Mouse (Mus musculus) midbrain, embryonic 10.5 days (tissue): ENCODE data around the gene Pgp. TPM values are rescaled to one million over a fixed set of nuclear protein-coding genes. Genes with fewer than 3 reads are reported as not detected.
A peak's percentile ranks its signal among the peaks of the same experiment; 100 is the strongest.

Source experiments
- DNase-seq: peaks from one replicate; pipeline ENCODE4 v3.0.0-alpha.2; 2017; ENCODE audit warnings: low spot score
- H3K27ac ChIP-seq: fragments of 300-500 bp; sonication (generic); replicated peaks from 2 replicates; pipeline ENCODE4 v1.5.1; 2016; ENCODE audit warnings: mild to moderate bottlenecking
- H3K27me3 ChIP-seq: fragments of 300-500 bp; sonication (generic); 2 replicates; pipeline ENCODE4 v1.6.1; 2016; ENCODE audit warnings: low read depth, mild to moderate bottlenecking; ENCODE audit not compliant: poor library complexity, severe bottlenecking
- H3K36me3 ChIP-seq: fragments of 300-500 bp; sonication (generic); 2 replicates; pipeline ENCODE4 v1.6.1; 2016; ENCODE audit warnings: mild to moderate bottlenecking, moderate library complexity
- H3K4me1 ChIP-seq: fragments of 300-500 bp; sonication (generic); 2 replicates; pipeline ENCODE4 v1.6.1; 2016
- H3K4me3 ChIP-seq: fragments of 300-500 bp; sonication (generic); 2 replicates; pipeline ENCODE4 v1.5.1; 2016; ENCODE audit warnings: mild to moderate bottlenecking, moderate library complexity
- H3K9me3 ChIP-seq: fragments of 300-500 bp; sonication (generic); replicated peaks from 2 replicates; pipeline ENCODE4 v1.6.1; 2016; ENCODE audit warnings: mild to moderate bottlenecking
- WGBS: fragments of 180-500 bp; shearing (Covaris S2); methylation state at CpG from one replicate; pipeline ENCODE4 v1.1.7; 2016; 5-methylcytosine and 5-hydroxymethylcytosine counted together
- polyA plus RNA-seq: library from polyadenylated mRNA; unstranded; fragments of >200 nt; fragmentation: Nextera tagmentation; extraction: Ambion mirVana; gene quantifications from 2 replicates; pipeline ENCODE4 v1.2.1, GENCODE M21; 2016

Gene Pgp
- polyA plus RNA-seq, 1 experiment from 2014 or later: 83.5 TPM

- H3K36me3 ChIP-seq: peaks cover 43% of the 10 kb centered on the region
- H3K4me1 ChIP-seq: peaks cover 24% of the 10 kb centered on the region
- no peaks in the 10 kb centered on the region for H3K9me3 ChIP-seq
- under 1% methylated on average over 48 of the region's 48 CpGs for WGBS
- peak within 1 kb of the TSS; percentile 98 for H3K27ac ChIP-seq
- DNase-seq: peak; percentile 98
- H3K27me3 ChIP-seq: no peaks in the 10 kb centered on the region
- peak within 1 kb of the TSS; percentile 87 for H3K4me3 ChIP-seq
Measured at GRCm38 (mm10) chr17:24478663-24479380, 8.6 kb downstream of the Pgp start, which contains the start of gene Mlst8. Mlst8 (minus strand) TSS chr17:24479078.

DNA sequence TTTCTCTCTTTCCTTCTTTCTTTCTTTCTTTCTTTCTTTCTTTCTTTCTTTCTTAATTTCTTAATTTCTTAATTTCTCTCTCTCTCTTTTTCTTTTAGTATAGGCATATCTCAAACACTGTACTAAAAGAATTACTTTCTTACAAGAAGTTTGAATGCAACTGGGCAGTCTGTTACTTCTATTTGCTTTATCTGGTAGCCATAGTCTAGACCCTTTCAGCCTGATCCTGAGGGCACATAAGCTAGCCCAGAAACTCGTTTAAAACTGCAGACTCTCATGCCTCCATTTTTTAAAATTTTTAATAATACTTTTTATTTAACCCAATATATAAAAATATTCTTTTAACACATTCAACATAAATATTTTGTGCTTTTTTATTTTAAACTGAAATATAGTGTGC lies 9.2 kb downstream of the Pgp start:
- H3K4me1 ChIP-seq: peaks cover 24% of the 10 kb centered on the region
- WGBS: 36% methylated on average over 1 of the region's 1 CpGs
- peaks cover 37% of the 10 kb centered on the region for H3K36me3 ChIP-seq
- H3K27me3 ChIP-seq: no peaks in the 10 kb centered on the region
- H3K4me3 ChIP-seq: peak overlapping the region; percentile 87
- peak overlapping the region; percentile 98 for H3K27ac ChIP-seq
- no peak for DNase-seq
- no peaks in the 10 kb centered on the region for H3K9me3 ChIP-seq

DNA sequence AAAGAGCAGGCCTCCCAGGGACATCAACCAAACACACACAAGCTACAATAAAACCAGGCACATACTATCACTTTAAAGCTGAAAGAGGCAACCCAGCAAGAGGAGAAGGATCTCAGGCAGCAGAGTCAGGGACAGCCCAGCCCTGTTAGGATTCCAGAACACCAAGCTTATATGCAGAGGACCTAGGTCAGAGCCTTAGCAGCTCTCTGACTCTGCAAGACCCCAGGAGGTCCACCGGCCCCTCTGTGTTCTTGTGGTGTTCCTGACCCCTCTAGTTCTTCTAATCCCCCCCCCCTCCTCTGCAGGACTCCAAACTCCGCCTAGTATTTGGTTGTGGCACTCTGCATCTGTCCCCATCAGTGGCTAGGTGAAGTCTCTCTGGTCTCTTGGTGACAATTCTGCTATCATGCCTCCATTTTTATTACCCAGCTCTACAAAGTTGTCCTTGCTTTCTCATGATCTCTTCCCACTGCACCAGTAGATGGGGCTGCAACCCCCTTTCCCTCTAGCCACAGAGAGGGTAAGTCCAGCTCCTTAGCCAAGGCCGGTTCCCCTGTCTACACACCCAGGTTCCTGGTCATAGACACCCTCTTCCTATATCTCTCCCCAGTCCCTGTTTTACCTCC lies 10.1 kb downstream of the Pgp start:
- peaks cover 27% of the 10 kb centered on the region for H3K4me1 ChIP-seq
- no peak for DNase-seq
- peak overlapping the region; percentile 87; the same call in 1 of the 2 replicates for H3K4me3 ChIP-seq
- no peaks in the 10 kb centered on the region for H3K27me3 ChIP-seq
- no peaks in the 10 kb centered on the region for H3K9me3 ChIP-seq
- 49% methylated on average over 3 of the region's 3 CpGs for WGBS
- H3K36me3 ChIP-seq: peaks cover 28% of the 10 kb centered on the region
- H3K27ac ChIP-seq: 0 out of 2 replicates have a peak overlapping the region, but pooled peaks have one; percentile 33

GRCm38 (mm10) chr17:24481027-24481815 lies 11.0 kb downstream of the Pgp start:
- WGBS: 94% methylated on average over 20 of the region's 20 CpGs
- no peak overlapping the region for H3K4me3 ChIP-seq
- H3K27me3 ChIP-seq: no peaks in the 10 kb centered on the region
- peaks cover 31% of the 10 kb centered on the region for H3K4me1 ChIP-seq
- H3K36me3 ChIP-seq: peaks cover 19% of the 10 kb centered on the region
- H3K9me3 ChIP-seq: no peaks in the 10 kb centered on the region
- H3K27ac ChIP-seq: no peak overlapping the region
- no peak for DNase-seq

DNA sequence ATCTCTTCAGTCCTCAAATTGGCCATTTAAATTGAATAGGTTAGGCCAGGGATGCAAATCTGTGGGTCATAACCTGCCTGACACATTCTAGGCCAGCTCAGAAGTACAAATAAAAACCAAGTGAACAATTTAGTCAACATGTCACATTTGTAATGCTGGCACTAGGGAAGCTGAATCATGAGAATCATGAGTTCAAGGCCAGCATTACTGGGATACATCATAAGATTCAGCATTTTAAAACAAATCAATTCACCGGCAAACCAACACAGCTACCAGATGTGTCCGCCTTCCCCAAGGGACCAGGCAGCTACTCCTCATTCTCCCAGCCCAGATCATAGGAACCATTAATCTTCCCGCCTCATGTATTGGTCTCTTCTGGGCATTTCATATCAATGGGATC lies 13.3 kb downstream of the Pgp start:
- no peak for DNase-seq
- Histone ChIP-seq H3K27ac (no peak overlapping the region), H3K36me3 (no peaks in the 10 kb centered on the region), H3K4me3 (no peak overlapping the region), H3K27me3 (peaks cover 19% of the 10 kb centered on the region), H3K4me1 (peaks cover 30% of the 10 kb centered on the region), H3K9me3 (no peaks in the 10 kb centered on the region)
- 89% methylated on average over 3 of the region's 3 CpGs for WGBS

GRCm38 (mm10) chr17:24485090-24485860 lies 15.1 kb downstream of the Pgp start:
- Histone ChIP-seq H3K36me3 (no peaks in the 10 kb centered on the region), H3K4me3 (peak overlapping the region; percentile 27; the same call in 1 of the 2 replicates), H3K27ac (peak overlapping the region; percentile 57), H3K4me1 (peaks cover 36% of the 10 kb centered on the region), H3K9me3 (no peaks in the 10 kb centered on the region), H3K27me3 (peaks cover 34% of the 10 kb centered on the region)
- 50% methylated on average over 11 of the region's 11 CpGs for WGBS
- DNase-seq: no peak

DNA sequence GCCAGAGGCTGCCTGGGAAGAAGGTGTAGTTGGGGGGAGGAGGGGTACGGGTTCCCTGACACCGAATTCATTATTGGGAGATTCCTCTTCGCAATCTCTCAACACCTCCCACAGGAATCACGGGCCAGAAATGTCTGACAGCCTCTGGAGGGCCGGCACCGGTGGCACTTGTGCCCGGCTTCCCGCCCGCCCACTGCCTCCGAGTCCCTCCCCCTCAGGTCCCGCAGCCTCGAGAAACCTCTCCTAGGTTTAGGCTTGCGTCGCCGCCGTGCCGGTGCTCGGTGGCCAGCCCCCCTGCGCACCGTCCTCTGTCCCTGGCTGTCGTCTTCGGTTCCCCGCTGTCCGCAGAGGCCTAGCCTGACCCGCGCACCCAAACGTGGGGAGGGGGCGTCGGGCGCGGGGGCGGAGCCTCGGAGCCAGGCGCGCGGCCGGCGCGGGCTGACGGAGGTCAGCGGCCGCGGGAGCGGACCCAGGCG lies 18.0 kb downstream of the Pgp start, which contains the start of gene Caskin1:
Gene Caskin1, plus strand, starts transcription at position 416 of the 476 bp plus-strand sequence.
- H3K27me3 ChIP-seq: peaks cover 41% of the 10 kb centered on the region
- peak within 1 kb of the TSS; percentile 91 for H3K27ac ChIP-seq
- peak within 1 kb of the TSS; percentile 88 for H3K4me3 ChIP-seq
- DNase-seq: peak; percentile 55
- H3K9me3 ChIP-seq: no peaks in the 10 kb centered on the region
- H3K4me1 ChIP-seq: peaks cover 44% of the 10 kb centered on the region
- no peaks in the 10 kb centered on the region for H3K36me3 ChIP-seq
- 0% methylated on average over 45 of the region's 45 CpGs for WGBS

DNA sequence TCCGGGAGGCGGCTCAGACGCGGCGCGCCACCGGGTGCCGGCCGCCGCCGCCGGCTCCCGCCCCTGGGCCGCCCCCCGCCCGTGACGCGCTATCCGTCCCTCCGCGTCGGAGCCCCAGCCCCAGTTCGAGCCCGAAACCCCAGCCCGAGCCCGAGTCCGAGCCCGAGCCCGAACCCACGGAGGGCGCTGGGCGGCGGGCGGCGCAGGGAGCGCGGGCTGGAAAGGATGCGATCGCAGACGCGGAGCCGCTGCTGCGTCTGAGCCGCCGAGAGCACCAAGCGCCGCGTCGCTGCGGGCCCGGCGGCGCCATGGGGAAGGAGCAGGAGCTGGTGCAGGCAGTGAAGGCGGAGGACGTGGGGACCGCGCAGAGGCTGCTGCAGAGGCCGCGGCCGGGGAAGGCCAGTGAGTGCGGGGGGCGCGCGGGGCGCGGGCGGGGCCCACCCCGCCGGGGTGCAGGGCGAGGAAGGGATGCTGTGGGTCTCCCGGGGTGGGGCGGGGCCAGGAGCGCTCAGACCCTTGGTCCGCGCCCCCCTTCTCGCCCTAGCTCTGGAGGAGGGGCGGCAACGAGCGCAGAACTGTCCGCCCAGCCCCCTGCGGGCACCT lies 18.6 kb downstream of the Pgp start:
- DNase-seq: peak; percentile 69
- under 1% methylated on average over 77 of the region's 81 CpGs for WGBS
- Histone ChIP-seq H3K4me3 (peak overlapping the region; percentile 88), H3K36me3 (no peaks in the 10 kb centered on the region), H3K4me1 (peaks cover 44% of the 10 kb centered on the region), H3K27me3 (peaks cover 41% of the 10 kb centered on the region), H3K9me3 (no peaks in the 10 kb centered on the region), H3K27ac (peak overlapping the region; percentile 91)

DNA sequence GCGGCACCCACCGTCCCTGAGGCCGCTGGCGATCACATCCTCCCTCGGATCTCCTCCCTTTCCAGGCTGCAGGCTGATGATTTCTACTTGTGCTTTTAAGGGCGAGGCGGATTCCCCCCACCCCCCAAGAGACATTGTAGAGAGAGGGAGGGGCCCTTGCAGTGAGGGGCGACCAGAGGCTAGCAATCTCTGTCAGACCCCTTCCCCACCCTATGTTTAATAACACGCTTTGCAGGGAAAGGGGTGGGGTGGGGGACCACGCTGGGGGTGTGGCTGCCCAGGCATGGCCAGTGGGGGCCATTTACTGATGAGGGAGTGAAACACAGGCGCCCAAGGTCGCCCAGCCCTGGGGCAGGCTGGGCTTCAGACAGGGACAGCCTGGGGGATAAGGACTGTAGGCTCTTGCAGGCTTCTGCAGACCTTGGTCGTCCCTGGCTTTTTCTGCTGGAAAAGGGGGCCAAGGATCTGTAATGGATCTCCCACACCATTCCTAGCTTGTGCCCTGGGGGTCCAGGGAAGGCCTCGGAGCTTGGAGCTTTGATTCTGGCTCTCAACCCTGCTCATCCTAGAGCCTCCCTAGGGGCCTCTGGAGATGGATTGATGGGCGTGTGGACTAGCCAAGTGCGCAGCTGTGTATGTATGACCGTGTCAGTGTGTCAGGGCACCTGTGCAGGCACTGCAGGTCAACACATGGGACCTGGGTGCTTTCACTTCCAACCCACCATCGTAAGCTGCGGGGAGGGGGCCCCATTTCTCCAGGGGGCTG lies 19.3 kb downstream of the Pgp start:
- WGBS: 21% methylated on average over 19 of the region's 19 CpGs
- no peak for DNase-seq

DNA sequence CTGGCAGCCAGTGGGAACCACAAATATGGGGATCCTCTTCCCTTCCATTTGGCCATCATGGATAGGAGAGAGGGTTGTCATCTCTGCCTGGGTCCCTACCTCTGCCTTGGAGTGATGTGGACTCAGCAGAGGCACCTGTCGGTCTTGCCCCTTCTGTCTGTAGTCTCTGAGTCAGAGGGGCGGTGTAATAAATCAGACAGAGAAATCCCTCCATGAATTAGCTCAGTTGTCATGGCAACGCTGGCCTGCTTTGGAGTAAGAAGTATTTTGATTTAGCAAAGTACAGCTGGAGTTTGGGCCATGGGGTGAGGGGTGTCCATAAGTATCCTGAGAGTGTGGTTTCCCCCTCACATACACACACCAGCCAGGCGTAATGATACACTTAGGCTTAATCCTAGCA lies 20.2 kb downstream of the Pgp start:
- Histone ChIP-seq H3K27me3 (peaks cover 41% of the 10 kb centered on the region), H3K27ac (no peak overlapping the region), H3K9me3 (no peaks in the 10 kb centered on the region), H3K36me3 (no peaks in the 10 kb centered on the region), H3K4me3 (peak overlapping the region; percentile 88; the same call in 1 of the 2 replicates), H3K4me1 (peaks cover 45% of the 10 kb centered on the region)
- WGBS: 80% methylated on average over 4 of the region's 4 CpGs
- DNase-seq: no peak

More for the DNA sequence above, 19.3 kb downstream of the Pgp start:
- Histone ChIP-seq H3K27me3 (peaks cover 41% of the 10 kb centered on the region), H3K4me3 (peak overlapping the region; percentile 88), H3K9me3 (no peaks in the 10 kb centered on the region), H3K27ac (peak overlapping the region; percentile 91), H3K36me3 (no peaks in the 10 kb centered on the region), H3K4me1 (peaks cover 44% of the 10 kb centered on the region)
